Mouse (Mus musculus): ENCODE measurements at regions not wholly inside any gene's neighbourhood (a gene's known extent, or its start where the extent isn't known, plus 50 kb on each side); places are given as distances from the start of the nearest gene placed in this dataset.

DNA sequence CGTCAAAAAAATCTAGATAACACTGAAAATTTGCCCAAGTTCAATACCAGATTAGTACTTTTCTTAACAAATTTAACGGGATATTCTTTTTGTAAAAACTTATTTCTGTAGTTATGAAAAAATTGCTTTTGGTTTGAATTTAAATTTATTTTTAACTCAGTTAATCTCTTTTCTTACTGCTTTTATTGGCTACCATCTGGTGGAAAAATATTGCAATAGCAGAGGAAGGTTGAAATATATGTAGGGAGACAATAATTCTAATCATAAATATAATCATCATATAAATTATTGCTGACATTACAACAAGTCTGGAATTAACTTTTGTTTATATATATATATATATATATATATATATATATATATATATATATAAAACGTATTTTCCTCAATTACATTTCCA lies 500.9 kb upstream of the Gje1 start:
- TF ChIP-seq CTCF (IDR thresholded peaks at IDR 0.05; ENCODE audit: borderline replicate concordance, control insufficient read depth, extremely low read depth, insufficient read depth, low read length, poor library complexity): no peak
- no peak for TF ChIP-seq POLR2A (IDR thresholded peaks at IDR 0.05; ENCODE audit: control insufficient read depth, extremely low read depth, insufficient read depth, low read length, poor library complexity)

All from thymus, adult 2 months (tissue).